Mouse (Mus musculus) C2C12 (cell line): Measurements from ENCODE around the gene Slc5a2.

Experiments used
- CTCF ChIP-seq: IDR thresholded peaks from one replicate; pipeline ENCODE4 v1.5.1; 2011; ENCODE audit not compliant: control insufficient read depth, insufficient read depth, insufficient read length
- MAX ChIP-seq: IDR thresholded peaks from one replicate; pipeline ENCODE4 v1.6.1; 2011; ENCODE audit warnings: mild to moderate bottlenecking, control low read depth
- MYOG ChIP-seq: IDR thresholded peaks from one replicate; pipeline ENCODE4 v1.6.1; 2011; ENCODE audit not compliant: control insufficient read depth, insufficient read length; ENCODE audit errors: extremely low read depth

- TF ChIP-seq MYOG (no peak), CTCF (no peak), MAX (no peak)
These were observed 46.4 kb downstream of the Slc5a2 start for GRCm38 (mm10) chr7:128311811-128312210.
